Mouse (Mus musculus) forebrain, embryonic 10.5 days (tissue): ENCODE results near the gene Adh6a. TPM values are rescaled to one million over a fixed set of nuclear protein-coding genes. Genes with fewer than 3 reads are reported as not detected.
"Not testable (repeated sequence)": the region's sequence is repeated elsewhere in the genome, so short reads cannot be mapped to it uniquely, and the experiment has no call there.

Experiments used
- DNase-seq: peaks from one replicate; pipeline ENCODE4 v3.0.0-alpha.2; 2017; ENCODE audit warnings: low spot score; ENCODE audit errors: extremely low spot score
- H3K27ac ChIP-seq: fragments of 300-500 bp; sonication (generic); 2 replicates; pipeline ENCODE4 v1.5.1; 2016; ENCODE audit warnings: mild to moderate bottlenecking
- H3K27me3 ChIP-seq: fragments of 300-500 bp; sonication (generic); 2 replicates; pipeline ENCODE4 v1.6.1; 2016; ENCODE audit warnings: mild to moderate bottlenecking; ENCODE audit not compliant: poor library complexity, severe bottlenecking
- H3K36me3 ChIP-seq: fragments of 300-500 bp; sonication (generic); replicated peaks from 2 replicates; pipeline ENCODE4 v1.6.1; 2016; ENCODE audit warnings: mild to moderate bottlenecking, moderate library complexity
- H3K4me1 ChIP-seq: fragments of 300-500 bp; sonication (generic); 2 replicates; pipeline ENCODE4 v1.6.1; 2016
- H3K4me3 ChIP-seq: fragments of 300-500 bp; sonication (generic); 2 replicates; pipeline ENCODE4 v1.5.1; 2016; ENCODE audit warnings: mild to moderate bottlenecking, moderate library complexity
- H3K9me3 ChIP-seq: fragments of 300-500 bp; sonication (generic); 2 replicates; pipeline ENCODE4 v1.6.1; 2016; ENCODE audit warnings: mild to moderate bottlenecking, moderate library complexity
- WGBS: fragments of 180-500 bp; shearing (Covaris S2); methylation state at CpG from one replicate; pipeline ENCODE4 v1.1.7; 2016; 5-methylcytosine and 5-hydroxymethylcytosine counted together
- polyA plus RNA-seq: library from polyadenylated mRNA; unstranded; fragments of >200 nt; fragmentation: Nextera tagmentation; extraction: Ambion mirVana; gene quantifications from 2 replicates; pipeline ENCODE4 v1.2.1, GENCODE M21; 2016

Gene Adh6a
- polyA plus RNA-seq, 1 experiment from 2014 or later = not detected

GRCm38 (mm10) chr3:138335566-138335965, 22.5 kb downstream of the Adh6a start:
- Histone ChIP-seq H3K4me1 (no peaks in the 10 kb centered on the region), H3K27ac (no peak overlapping the region), H3K4me3 (no peak overlapping the region), H3K27me3 (no peaks in the 10 kb centered on the region), H3K36me3 (no peaks in the 10 kb centered on the region), H3K9me3 (no peaks in the 10 kb centered on the region)
- no peak for DNase-seq
- 95% methylated on average over 1 of the region's 1 CpGs for WGBS

GRCm38 (mm10) chr3:138336104-138336754, 23.1 kb downstream of the Adh6a start:
- Histone ChIP-seq H3K4me1 (no peaks in the 10 kb centered on the region), H3K36me3 (no peaks in the 10 kb centered on the region), H3K9me3 (no peaks in the 10 kb centered on the region), H3K4me3 (no peak overlapping the region), H3K27me3 (no peaks in the 10 kb centered on the region), H3K27ac (no peak overlapping the region)
- 82% methylated on average over 3 of the region's 3 CpGs for WGBS
- no peak for DNase-seq

- 91% methylated on average over 14 of the region's 14 CpGs for WGBS
- DNase-seq = no peak
- H3K36me3 ChIP-seq = no peaks in the 10 kb centered on the region
Measured at GRCm38 (mm10) chr3:138341471-138341870, 28.4 kb downstream of the Adh6a start, which contains the start of gene Adh6b. Gene Adh6b, plus strand, starts transcription at chr3:138341775.

GRCm38 (mm10) chr3:138347041-138347440, 34.0 kb downstream of the Adh6a start:
- no peaks in the 10 kb centered on the region for H3K36me3 ChIP-seq
- no peak overlapping the region for H3K4me3 ChIP-seq
- H3K9me3 ChIP-seq = no peaks in the 10 kb centered on the region
- H3K27me3 ChIP-seq = no peaks in the 10 kb centered on the region
- H3K27ac ChIP-seq = no peak overlapping the region
- WGBS = 65% methylated on average over 3 of the region's 3 CpGs
- peaks cover 4% of the 10 kb centered on the region; the same call in 1 of the 2 replicates for H3K4me1 ChIP-seq
- no peak for DNase-seq

More at GRCm38 (mm10) chr3:138341471-138341870, 28.4 kb downstream of the Adh6a start, which contains the start of gene Adh6b:
- H3K4me1 ChIP-seq = no peaks in the 10 kb centered on the region
- no peak within 1 kb of the TSS for H3K4me3 ChIP-seq
- H3K9me3 ChIP-seq = no peaks in the 10 kb centered on the region
- no peaks in the 10 kb centered on the region for H3K27me3 ChIP-seq
- no peak within 1 kb of the TSS for H3K27ac ChIP-seq

- Histone ChIP-seq H3K4me3 (no peak overlapping the region), H3K9me3 (no peaks in the 10 kb centered on the region), H3K27ac (no peak overlapping the region), H3K27me3 (no peaks in the 10 kb centered on the region), H3K4me1 (peaks cover 4% of the 10 kb centered on the region; the same call in 1 of the 2 replicates), H3K36me3 (no peaks in the 10 kb centered on the region)
- DNase-seq = no peak
- 95% methylated on average over 11 of the region's 11 CpGs for WGBS
Measured at GRCm38 (mm10) chr3:138352012-138352809, 39.1 kb downstream of the Adh6a start.

GRCm38 (mm10) chr3:138358856-138359255, 45.8 kb downstream of the Adh6a start:
- Histone ChIP-seq H3K4me3 (no peak overlapping the region), H3K9me3 (no peaks in the 10 kb centered on the region), H3K27me3 (no peaks in the 10 kb centered on the region), H3K36me3 (no peaks in the 10 kb centered on the region), H3K27ac (no peak overlapping the region), H3K4me1 (no peaks in the 10 kb centered on the region)
- WGBS = 89% methylated on average over 7 of the region's 7 CpGs
- no peak for DNase-seq

GRCm38 (mm10) chr3:138360721-138361120, 47.6 kb downstream of the Adh6a start:
- Histone ChIP-seq H3K27me3 (no peaks in the 10 kb centered on the region), H3K4me3 (no peak overlapping the region), H3K9me3 (no peaks in the 10 kb centered on the region), H3K36me3 (no peaks in the 10 kb centered on the region), H3K27ac (no peak overlapping the region), H3K4me1 (no peaks in the 10 kb centered on the region)
- DNase-seq = no peak
- WGBS = 79% methylated on average over 4 of the region's 4 CpGs

- Histone ChIP-seq H3K36me3 (no peaks in the 10 kb centered on the region), H3K4me1 (no peaks in the 10 kb centered on the region), H3K27ac (no peak overlapping the region), H3K27me3 (no peaks in the 10 kb centered on the region), H3K4me3 (no peak overlapping the region), H3K9me3 (no peaks in the 10 kb centered on the region)
- no peak for DNase-seq
- WGBS = 81% methylated on average over 2 of the region's 2 CpGs
Measured at GRCm38 (mm10) chr3:138362920-138363319, 49.8 kb downstream of the Adh6a start.

- Histone ChIP-seq H3K4me1 (no peaks in the 10 kb centered on the region), H3K9me3 (no peaks in the 10 kb centered on the region), H3K4me3 (no peak overlapping the region), H3K36me3 (no peaks in the 10 kb centered on the region), H3K27me3 (no peaks in the 10 kb centered on the region), H3K27ac (no peak overlapping the region)
- WGBS = 85% methylated on average over 2 of the region's 2 CpGs
- DNase-seq = no peak
Measured at GRCm38 (mm10) chr3:138366181-138366580, 53.1 kb downstream of the Adh6a start.

- no peaks in the 10 kb centered on the region for H3K36me3 ChIP-seq
- H3K4me1 ChIP-seq = no peaks in the 10 kb centered on the region
- no peaks in the 10 kb centered on the region for H3K9me3 ChIP-seq
- no peak for DNase-seq
- H3K27me3 ChIP-seq = no peaks in the 10 kb centered on the region
- no peak overlapping the region for H3K4me3 ChIP-seq
- no peak overlapping the region for H3K27ac ChIP-seq
- WGBS = 87% methylated on average over 1 of the region's 1 CpGs
Measured at GRCm38 (mm10) chr3:138369546-138369945, 56.5 kb downstream of the Adh6a start.

- 83% methylated on average over 4 of the region's 4 CpGs for WGBS
- H3K27ac ChIP-seq, H3K9me3 ChIP-seq, H3K36me3 ChIP-seq, H3K4me1 ChIP-seq, DNase-seq, H3K4me3 ChIP-seq, H3K27me3 ChIP-seq: not testable (repeated sequence)
Measured at GRCm38 (mm10) chr3:138370289-138370688, 57.2 kb downstream of the Adh6a start.

GRCm38 (mm10) chr3:138373920-138374319, 60.8 kb downstream of the Adh6a start:
- Histone ChIP-seq H3K27ac (no peak overlapping the region), H3K4me1 (no peaks in the 10 kb centered on the region), H3K4me3 (no peak overlapping the region), H3K36me3 (no peaks in the 10 kb centered on the region), H3K9me3 (no peaks in the 10 kb centered on the region), H3K27me3 (no peaks in the 10 kb centered on the region)
- WGBS = 84% methylated on average over 4 of the region's 4 CpGs
- no peak for DNase-seq

- no peaks in the 10 kb centered on the region for H3K4me1 ChIP-seq
- H3K27me3 ChIP-seq = no peaks in the 10 kb centered on the region
- no peak for DNase-seq
- WGBS = 80% methylated on average over 2 of the region's 2 CpGs
- H3K4me3 ChIP-seq = no peak overlapping the region
- no peaks in the 10 kb centered on the region for H3K9me3 ChIP-seq
- no peaks in the 10 kb centered on the region for H3K36me3 ChIP-seq
- no peak overlapping the region for H3K27ac ChIP-seq
Measured at GRCm38 (mm10) chr3:138375148-138375547, 62.1 kb downstream of the Adh6a start.
